Mouse (Mus musculus) skeletal muscle tissue, adult 2 months (tissue): Measurements from ENCODE around the gene Igsf21.

Experiments used
- DNase-seq: peaks from one replicate; pipeline ENCODE4 v3.0.0-alpha.2; 2012; ENCODE audit warnings: low read depth, low spot score

The Igsf21 gene

GRCm38 (mm10) chr4:140246180-140247005, at the start of gene Igsf21:
Igsf21 (minus strand) TSS chr4:140246784.
- no peak for DNase-seq

- DNase-seq = no peak
Measured at GRCm38 (mm10) chr4:140285726-140286316, 39.2 kb upstream of the Igsf21 start.

- DNase-seq = no peak
Measured at GRCm38 (mm10) chr4:140283398-140283797, 36.8 kb upstream of the Igsf21 start.

- DNase-seq = no peak
Measured at GRCm38 (mm10) chr4:140278269-140278668, 31.7 kb upstream of the Igsf21 start.

- DNase-seq = no peak
Measured at GRCm38 (mm10) chr4:140271913-140272312, 25.3 kb upstream of the Igsf21 start.

GRCm38 (mm10) chr4:140270451-140270850, 23.9 kb upstream of the Igsf21 start:
- DNase-seq = no peak

- DNase-seq = no peak
Measured at GRCm38 (mm10) chr4:140269184-140269840, 22.7 kb upstream of the Igsf21 start.

- DNase-seq = no peak
Measured at GRCm38 (mm10) chr4:140267835-140268234, 21.3 kb upstream of the Igsf21 start.

- no peak for DNase-seq
Measured at GRCm38 (mm10) chr4:140267086-140267485, 20.5 kb upstream of the Igsf21 start.

GRCm38 (mm10) chr4:140258968-140259367, 12.4 kb upstream of the Igsf21 start:
- DNase-seq = peak; percentile 21

GRCm38 (mm10) chr4:140252369-140252768, 5.8 kb upstream of the Igsf21 start:
- no peak for DNase-seq

- DNase-seq = no peak
Measured at GRCm38 (mm10) chr4:140249011-140249744, 2.6 kb upstream of the Igsf21 start.

GRCm38 (mm10) chr4:140248396-140248795, 1.8 kb upstream of the Igsf21 start:
- no peak for DNase-seq

- no peak for DNase-seq
Measured at GRCm38 (mm10) chr4:140247006-140248003, 721 bp upstream of the Igsf21 start.

- DNase-seq = no peak
Measured at GRCm38 (mm10) chr4:140245286-140246179, 1.1 kb downstream of the Igsf21 start.

GRCm38 (mm10) chr4:140244835-140245234, 1.7 kb downstream of the Igsf21 start:
- no peak for DNase-seq

- DNase-seq = no peak
Measured at GRCm38 (mm10) chr4:140244161-140244813, 2.3 kb downstream of the Igsf21 start.

- no peak for DNase-seq
Measured at GRCm38 (mm10) chr4:140243231-140243630, 3.4 kb downstream of the Igsf21 start.

- no peak for DNase-seq
Measured at GRCm38 (mm10) chr4:140242291-140242690, 4.3 kb downstream of the Igsf21 start.
